Mouse (Mus musculus) neural tube, embryonic 14.5 days (tissue): ENCODE data around the gene Enpp1. TPM values are rescaled to one million over a fixed set of nuclear protein-coding genes. Genes with fewer than 3 reads are reported as not detected.

Source experiments
- ATAC-seq: fragments of 200-750 bp; cut with Nextera tagmentation; 2 replicates; pipeline ENCODE4 v1.8.0; 2017; ENCODE audit warnings: low read depth, mild to moderate bottlenecking, moderate TSS enrichment, moderate library complexity
- H3K27ac ChIP-seq: fragments of 300-500 bp; sonication (generic); 2 replicates; pipeline ENCODE4 v1.5.1; 2014; ENCODE audit warnings: low read depth, mild to moderate bottlenecking, control low read depth, low read length, moderate library complexity, mixed read lengths
- H3K27me3 ChIP-seq: fragments of 300-500 bp; sonication (generic); 2 replicates; pipeline ENCODE4 v1.6.1; 2014; ENCODE audit warnings: low read length; ENCODE audit not compliant: control insufficient read depth, insufficient read depth
- H3K36me3 ChIP-seq: fragments of 300-500 bp; sonication (generic); 2 replicates; pipeline ENCODE4 v1.6.1; 2014; ENCODE audit warnings: low read length, mixed read lengths; ENCODE audit not compliant: control insufficient read depth, insufficient read depth
- H3K4me1 ChIP-seq: fragments of 300-500 bp; sonication (generic); 2 replicates; pipeline ENCODE4 v1.6.1; 2014; ENCODE audit warnings: low read length; ENCODE audit not compliant: control insufficient read depth, insufficient read depth
- H3K4me2 ChIP-seq: fragments of 300-500 bp; sonication (generic); 2 replicates; pipeline ENCODE4 v1.6.1; 2014; ENCODE audit warnings: mild to moderate bottlenecking, low read depth, low read length, control low read depth
- H3K4me3 ChIP-seq: fragments of 300-500 bp; sonication (generic); 2 replicates; pipeline ENCODE4 v1.5.1; 2014; ENCODE audit warnings: low read depth, low read length, control low read depth, mixed read lengths
- H3K9ac ChIP-seq: fragments of 300-500 bp; sonication (generic); replicated peaks from 2 replicates; pipeline ENCODE4 v1.6.1; 2014; ENCODE audit warnings: low read depth, mild to moderate bottlenecking, control low read depth, low read length, mixed read lengths
- H3K9me3 ChIP-seq: fragments of 300-500 bp; sonication (generic); 2 replicates; pipeline ENCODE4 v1.6.1; 2016; ENCODE audit warnings: low read length; ENCODE audit not compliant: control insufficient read depth
- WGBS: fragments of 180-500 bp; shearing (Covaris S2); extraction: QIAGEN DNeasy Blood & Tissue Kit; methylation state at CpG from one replicate; pipeline ENCODE4 v1.1.7; 2014; 5-methylcytosine and 5-hydroxymethylcytosine counted together
- polyA plus RNA-seq: library from polyadenylated mRNA; unstranded; fragments of >200 nt; fragmentation: Nextera tagmentation; extraction: Ambion mirVana; gene quantifications from 2 replicates; pipeline ENCODE4 v1.2.1, GENCODE M21; 2014

Enpp1 gene
- polyA plus RNA-seq, 1 experiment from 2014 or later: 0.52 TPM

DNA sequence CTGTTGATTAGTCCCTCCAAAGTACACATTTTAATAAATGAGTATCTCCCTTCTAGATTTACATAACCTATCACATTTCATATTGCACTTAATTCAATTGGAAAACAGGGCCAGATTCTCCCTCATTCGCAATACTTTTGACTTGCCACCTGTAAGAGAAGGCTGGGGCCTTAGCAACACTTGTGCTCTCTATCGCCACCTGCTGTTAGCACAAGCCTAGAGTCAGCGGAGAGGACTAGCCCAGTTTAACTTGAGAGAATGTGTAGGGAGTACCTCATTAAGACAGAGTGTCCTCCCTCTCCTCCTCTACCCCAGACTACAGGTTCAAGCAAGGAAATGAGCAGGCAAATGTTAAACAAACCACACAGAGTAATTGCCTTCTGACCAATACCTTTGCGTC lies 120.8 kb downstream of the Enpp1 start:
- peak; percentile 50; the same call in 1 of the 2 replicates for ATAC-seq
- Histone ChIP-seq H3K4me3 (no peak overlapping the region), H3K9me3 (no peaks in the 10 kb centered on the region), H3K36me3 (no peaks in the 10 kb centered on the region), H3K9ac (no peak overlapping the region), H3K27ac (no peak overlapping the region), H3K4me1 (peaks cover 3% of the 10 kb centered on the region; the same call in 1 of the 2 replicates), H3K4me2 (no peak overlapping the region), H3K27me3 (no peaks in the 10 kb centered on the region)
- 16% methylated on average over 4 of the region's 4 CpGs for WGBS

DNA sequence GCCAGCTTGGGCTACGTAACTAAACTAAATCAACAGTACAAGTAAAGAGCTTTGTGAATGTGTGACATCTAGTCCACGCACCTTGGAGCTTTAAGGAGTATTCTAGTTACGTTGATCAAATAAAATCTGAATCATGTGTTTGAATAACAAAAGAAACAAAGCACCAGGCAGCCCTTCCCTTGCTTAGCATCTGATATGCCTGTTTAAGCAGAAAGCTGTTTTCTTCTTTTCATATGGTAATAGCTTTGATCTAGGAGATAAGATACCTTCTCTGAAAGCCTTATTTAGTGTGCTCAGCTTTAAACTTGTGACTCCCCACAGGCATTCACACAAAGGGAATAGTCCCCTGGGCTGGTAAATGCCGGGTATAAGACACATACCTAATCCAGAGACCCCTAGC lies 121.4 kb downstream of the Enpp1 start:
- Histone ChIP-seq H3K4me1 (no peaks in the 10 kb centered on the region), H3K36me3 (no peaks in the 10 kb centered on the region), H3K27me3 (no peaks in the 10 kb centered on the region), H3K27ac (no peak overlapping the region), H3K4me3 (no peak overlapping the region), H3K4me2 (no peak overlapping the region), H3K9ac (no peak overlapping the region), H3K9me3 (no peaks in the 10 kb centered on the region)
- no peak for ATAC-seq
- WGBS: 40% methylated on average over 4 of the region's 4 CpGs

DNA sequence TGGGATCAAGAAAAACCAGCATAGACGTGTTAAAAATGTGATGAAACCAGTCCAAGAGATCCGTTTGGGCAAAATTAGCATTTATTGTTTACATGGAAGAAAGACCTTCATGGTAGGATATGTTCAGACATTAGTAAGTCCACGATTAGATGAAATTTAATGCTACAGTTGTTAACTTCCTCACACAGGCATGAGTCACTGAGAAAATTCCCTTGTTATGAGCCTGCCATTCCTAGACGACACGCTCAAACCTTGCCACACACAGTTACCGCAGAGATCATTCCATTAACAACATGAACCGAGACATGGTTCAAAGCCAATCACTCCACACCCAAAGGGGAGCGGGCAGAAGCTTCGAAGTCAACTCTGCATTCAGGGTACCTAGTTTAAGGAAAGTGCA lies 122.7 kb downstream of the Enpp1 start:
- 91% methylated on average over 9 of the region's 9 CpGs for WGBS
- H3K27me3 ChIP-seq: no peaks in the 10 kb centered on the region
- H3K4me3 ChIP-seq: no peak overlapping the region
- no peak overlapping the region for H3K4me2 ChIP-seq
- H3K27ac ChIP-seq: no peak overlapping the region
- H3K36me3 ChIP-seq: no peaks in the 10 kb centered on the region
- no peak for ATAC-seq
- no peaks in the 10 kb centered on the region for H3K9me3 ChIP-seq
- no peak overlapping the region for H3K9ac ChIP-seq
- no peaks in the 10 kb centered on the region for H3K4me1 ChIP-seq

DNA sequence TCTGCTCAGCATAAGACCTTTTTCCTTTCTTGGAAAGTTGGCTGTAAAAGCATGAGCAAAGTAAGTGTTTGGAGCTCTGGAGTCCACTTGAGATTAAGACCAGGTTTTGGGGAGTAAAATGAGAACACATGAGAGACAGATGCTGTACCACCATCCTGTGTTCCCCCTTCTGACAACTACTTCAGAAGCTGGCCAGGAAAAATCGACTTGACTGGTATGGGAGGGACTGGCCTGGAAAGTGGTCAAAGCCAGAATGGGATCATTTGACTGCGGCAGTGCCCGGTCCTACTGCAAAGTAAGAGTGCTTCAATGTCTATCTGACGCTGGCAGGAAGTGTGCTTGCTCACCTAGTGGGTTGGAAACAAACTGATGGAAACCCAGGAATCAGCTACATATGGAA lies 123.1 kb downstream of the Enpp1 start:
- no peaks in the 10 kb centered on the region for H3K4me1 ChIP-seq
- no peak for ATAC-seq
- H3K4me3 ChIP-seq: no peak overlapping the region
- H3K36me3 ChIP-seq: no peaks in the 10 kb centered on the region
- no peak overlapping the region for H3K27ac ChIP-seq
- H3K4me2 ChIP-seq: no peak overlapping the region
- no peaks in the 10 kb centered on the region for H3K9me3 ChIP-seq
- no peak overlapping the region for H3K9ac ChIP-seq
- no peaks in the 10 kb centered on the region for H3K27me3 ChIP-seq
- 82% methylated on average over 4 of the region's 4 CpGs for WGBS

Other genes with a start within 250 kb of the Enpp1 start
- gene Ccn2, start 116.7 kb downstream of the Enpp1 start, polyA plus RNA-seq: 0.84 and 1.6 TPM in 2 replicates
- 3.3 and 3.9 TPM in 2 replicates for gene Enpp3, start 130.7 kb upstream of the Enpp1 start, polyA plus RNA-seq
- 34.7 and 36.8 TPM in 2 replicates for gene Med23, start 157.8 kb upstream of the Enpp1 start, polyA plus RNA-seq
- 4.6 and 7.0 TPM in 2 replicates for gene Arg1, start 215.3 kb upstream of the Enpp1 start, polyA plus RNA-seq